Mouse (Mus musculus) embryonic facial prominence, embryonic 11.5 days (tissue): Measurements from ENCODE around the gene Cotl1. TPM values are rescaled to one million over a fixed set of nuclear protein-coding genes. Genes with fewer than 3 reads are reported as not detected.

Experiments used
- ATAC-seq: fragments of 200-750 bp; cut with Nextera tagmentation; replicated peaks from 2 replicates; pipeline ENCODE4 v1.8.0; 2017; ENCODE audit warnings: low read depth; ENCODE audit not compliant: insufficient number of reproducible peaks, low FRiP score, low TSS enrichment
- DNase-seq: peaks from one replicate; pipeline ENCODE4 v3.0.0-alpha.2; 2015; ENCODE audit warnings: low spot score
- H3K27ac ChIP-seq: fragments of 300-500 bp; sonication (generic); replicated peaks from 2 replicates; pipeline ENCODE4 v1.5.1; 2014; ENCODE audit warnings: mild to moderate bottlenecking, low read depth, low read length, control low read depth
- H3K27me3 ChIP-seq: fragments of 300-500 bp; sonication (generic); 2 replicates; pipeline ENCODE4 v1.6.1; 2014; ENCODE audit warnings: mild to moderate bottlenecking, low read length, moderate library complexity, mixed read lengths; ENCODE audit not compliant: control insufficient read depth, insufficient read depth
- H3K36me3 ChIP-seq: fragments of 300-500 bp; sonication (generic); replicated peaks from 2 replicates; pipeline ENCODE4 v1.6.1; 2014; ENCODE audit warnings: low read depth, mild to moderate bottlenecking, low read length, moderate library complexity, mixed read lengths; ENCODE audit not compliant: control insufficient read depth, insufficient read depth
- H3K4me1 ChIP-seq: fragments of 300-500 bp; sonication (generic); 2 replicates; pipeline ENCODE4 v1.6.1; 2014; ENCODE audit warnings: low read length, mixed read lengths; ENCODE audit not compliant: control insufficient read depth, insufficient read depth
- H3K4me2 ChIP-seq: fragments of 300-500 bp; sonication (generic); 2 replicates; pipeline ENCODE4 v1.6.1; 2014; ENCODE audit warnings: low read depth, mild to moderate bottlenecking, control low read depth, low read length, moderate library complexity
- H3K4me3 ChIP-seq: fragments of 300-500 bp; sonication (generic); 2 replicates; pipeline ENCODE4 v1.5.1; 2014; ENCODE audit warnings: low read depth, low read length, control low read depth
- H3K9ac ChIP-seq: fragments of 300-500 bp; sonication (generic); replicated peaks from 2 replicates; pipeline ENCODE4 v1.6.1; 2014; ENCODE audit warnings: mild to moderate bottlenecking, control low read depth, low read length
- H3K9me3 ChIP-seq: fragments of 300-500 bp; sonication (generic); replicated peaks from 2 replicates; pipeline ENCODE4 v1.6.1; 2016; ENCODE audit warnings: mild to moderate bottlenecking, low read length, inconsistent platforms, mixed read lengths; ENCODE audit not compliant: control insufficient read depth
- WGBS: fragments of 180-500 bp; shearing (Covaris S2); extraction: QIAGEN DNeasy Blood & Tissue Kit; methylation state at CpG from one replicate; pipeline ENCODE4 v1.1.7; 2014; 5-methylcytosine and 5-hydroxymethylcytosine counted together
- polyA plus RNA-seq: library from polyadenylated mRNA; unstranded; fragments of >200 nt; fragmentation: Nextera tagmentation; extraction: Ambion mirVana; gene quantifications from 2 replicates; pipeline ENCODE4 v1.2.1, GENCODE M21; 2014

The Cotl1 gene
- polyA plus RNA-seq, 1 experiment from 2014 or later, result 321 TPM

GRCm38 (mm10) chr8:119838100-119838982 lies 2.0 kb downstream of the Cotl1 start:
- H3K9me3 ChIP-seq, result no peaks in the 10 kb centered on the region
- WGBS, result 66% methylated on average over 18 of the region's 19 CpGs
- no peaks in the 10 kb centered on the region for H3K36me3 ChIP-seq
- no peak overlapping the region for H3K27ac ChIP-seq
- no peak overlapping the region; the same call in 1 of the 2 replicates for H3K9ac ChIP-seq
- peak overlapping the region; percentile 86 for H3K4me2 ChIP-seq
- no peak for ATAC-seq
- 0 out of 2 replicates have a peak overlapping the region, but pooled peaks have one; percentile 1 for H3K4me3 ChIP-seq
- peaks cover 12% of the 10 kb centered on the region for H3K4me1 ChIP-seq
- no peaks in the 10 kb centered on the region for H3K27me3 ChIP-seq
- DNase-seq, result no peak

- Histone ChIP-seq H3K36me3 (no peaks in the 10 kb centered on the region), H3K4me2 (peak overlapping the region; percentile 29; the same call in 1 of the 2 replicates), H3K4me1 (peaks cover 12% of the 10 kb centered on the region), H3K27me3 (no peaks in the 10 kb centered on the region), H3K27ac (no peak overlapping the region), H3K4me3 (no peak overlapping the region), H3K9ac (peak overlapping the region; percentile 33; the same call in 1 of the 2 replicates), H3K9me3 (no peaks in the 10 kb centered on the region)
- 49% methylated on average over 10 of the region's 10 CpGs for WGBS
- DNase-seq (no peak), ATAC-seq (no peak)
Measured at GRCm38 (mm10) chr8:119837553-119838071, 2.7 kb downstream of the Cotl1 start.

DNA sequence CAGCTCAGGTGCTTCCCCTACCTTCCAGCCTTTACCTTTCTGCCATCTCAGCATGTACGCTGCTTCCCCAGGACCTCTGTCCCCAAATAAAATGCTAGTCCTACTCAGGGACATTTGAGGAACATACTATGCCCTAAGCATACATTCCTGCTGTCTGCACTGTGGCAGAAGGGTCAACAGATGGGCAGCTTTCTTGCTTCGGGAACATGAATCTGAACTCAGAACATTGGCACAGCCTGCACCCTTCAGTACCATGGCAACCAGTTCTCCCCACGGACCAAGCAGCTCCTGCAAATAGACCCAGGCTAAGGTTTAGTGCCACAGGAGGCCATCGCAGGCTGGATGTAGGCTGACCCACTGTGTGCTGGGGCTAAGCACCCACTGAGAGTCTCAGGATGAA lies 3.5 kb downstream of the Cotl1 start:
- peaks cover 14% of the 10 kb centered on the region for H3K4me1 ChIP-seq

DNA sequence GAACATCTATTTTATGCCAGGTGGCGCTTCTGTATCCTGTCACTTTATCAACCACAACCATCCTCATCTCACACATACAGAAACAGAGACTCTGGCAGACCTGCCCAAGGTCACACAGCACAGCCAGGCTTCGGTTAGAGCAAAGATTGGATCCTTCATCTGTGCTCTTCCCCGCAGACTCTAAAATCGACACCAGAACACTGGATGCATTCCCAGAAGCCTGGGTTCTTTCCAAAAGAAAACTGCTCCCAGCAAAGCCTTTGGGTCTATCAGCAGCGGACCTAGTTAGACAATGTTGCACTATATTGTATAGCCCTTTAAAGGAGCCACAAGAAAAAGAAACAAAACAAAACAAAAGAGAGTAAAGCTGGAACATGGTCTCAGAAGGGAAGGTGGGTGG lies 5.1 kb downstream of the Cotl1 start:
- no peak for DNase-seq
- Histone ChIP-seq H3K4me2 (no peak overlapping the region), H3K27ac (no peak overlapping the region), H3K36me3 (no peaks in the 10 kb centered on the region), H3K27me3 (no peaks in the 10 kb centered on the region), H3K4me1 (peaks cover 13% of the 10 kb centered on the region), H3K4me3 (no peak overlapping the region), H3K9me3 (no peaks in the 10 kb centered on the region), H3K9ac (no peak overlapping the region)
- no peak for ATAC-seq
- 90% methylated on average over 5 of the region's 5 CpGs for WGBS

More for the DNA sequence above, 3.5 kb downstream of the Cotl1 start:
- Histone ChIP-seq H3K27me3 (no peaks in the 10 kb centered on the region), H3K9ac (no peak overlapping the region), H3K36me3 (no peaks in the 10 kb centered on the region), H3K4me3 (no peak overlapping the region), H3K9me3 (no peaks in the 10 kb centered on the region), H3K4me2 (no peak overlapping the region), H3K27ac (no peak overlapping the region)
- ATAC-seq (no peak), DNase-seq (no peak)
- 84% methylated on average over 4 of the region's 4 CpGs for WGBS

DNA sequence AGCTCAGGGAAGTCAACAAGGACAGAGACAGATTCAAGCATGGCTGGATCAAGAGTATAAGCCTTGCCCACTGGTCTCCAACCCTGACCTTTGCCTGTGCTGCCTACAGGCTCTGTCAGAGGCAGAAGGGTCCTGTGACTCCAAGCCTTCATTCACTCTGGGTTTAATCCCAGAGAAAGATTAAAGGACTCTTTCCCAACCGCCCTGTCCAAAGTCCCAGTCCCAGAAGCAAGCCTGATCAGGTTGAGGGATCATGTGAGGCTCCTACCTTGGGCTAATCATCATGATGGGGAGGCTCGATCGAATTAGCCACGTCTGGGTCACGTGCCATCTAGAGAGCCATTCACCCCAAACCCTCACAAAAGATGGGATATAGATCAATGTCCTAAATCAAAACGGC lies 5.7 kb downstream of the Cotl1 start:
- H3K9ac ChIP-seq, result no peak overlapping the region
- no peak overlapping the region for H3K4me3 ChIP-seq
- H3K36me3 ChIP-seq, result no peaks in the 10 kb centered on the region
- DNase-seq (no peak), ATAC-seq (no peak)
- H3K4me2 ChIP-seq, result no peak overlapping the region
- H3K27ac ChIP-seq, result no peak overlapping the region
- no peaks in the 10 kb centered on the region for H3K27me3 ChIP-seq
- no peaks in the 10 kb centered on the region for H3K9me3 ChIP-seq
- WGBS, result 88% methylated on average over 6 of the region's 6 CpGs
- H3K4me1 ChIP-seq, result peaks cover 17% of the 10 kb centered on the region

GRCm38 (mm10) chr8:119832931-119833330 lies 7.4 kb downstream of the Cotl1 start:
- Histone ChIP-seq H3K4me2 (no peak overlapping the region), H3K4me3 (no peak overlapping the region), H3K4me1 (peaks cover 16% of the 10 kb centered on the region), H3K9ac (no peak overlapping the region; the same call in 1 of the 2 replicates), H3K36me3 (no peaks in the 10 kb centered on the region), H3K27ac (peak overlapping the region; percentile 42), H3K27me3 (no peaks in the 10 kb centered on the region), H3K9me3 (no peaks in the 10 kb centered on the region)
- DNase-seq (no peak), ATAC-seq (no peak)
- WGBS, result 9% methylated on average over 5 of the region's 5 CpGs

DNA sequence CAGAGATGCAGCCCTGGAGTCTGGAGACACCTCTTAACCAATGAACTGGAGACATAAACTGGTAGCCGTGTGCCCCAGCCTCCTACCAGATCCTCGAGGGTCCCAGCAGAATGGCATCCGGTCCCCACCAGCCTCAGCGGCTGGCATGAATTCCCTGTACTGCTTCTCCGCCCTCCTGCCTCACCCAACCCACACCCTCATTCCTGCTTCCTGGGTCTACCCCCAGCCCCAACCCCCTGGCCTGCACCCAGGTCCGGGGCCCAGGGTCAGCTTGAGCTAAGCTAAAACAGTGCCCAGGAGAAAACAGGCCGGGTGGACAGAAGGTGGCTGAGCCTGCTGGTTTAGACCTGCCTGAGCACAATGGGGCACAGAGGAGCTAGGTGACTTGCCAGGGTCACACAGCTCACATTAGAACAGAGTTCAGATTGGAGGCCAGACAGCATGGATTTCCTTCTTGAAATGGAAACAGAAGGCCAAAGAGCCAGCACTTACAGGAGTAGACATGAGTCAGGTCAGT lies 8.2 kb downstream of the Cotl1 start:
- WGBS, result 70% methylated on average over 7 of the region's 7 CpGs
- H3K27me3 ChIP-seq, result no peaks in the 10 kb centered on the region
- no peak overlapping the region for H3K4me3 ChIP-seq
- H3K9me3 ChIP-seq, result no peaks in the 10 kb centered on the region
- H3K4me1 ChIP-seq, result peaks cover 13% of the 10 kb centered on the region
- H3K36me3 ChIP-seq, result no peaks in the 10 kb centered on the region
- peak overlapping the region; percentile 7; the same call in 1 of the 2 replicates for H3K9ac ChIP-seq
- no peak overlapping the region; the same call in 1 of the 2 replicates for H3K27ac ChIP-seq
- H3K4me2 ChIP-seq, result no peak overlapping the region
- ATAC-seq (no peak), DNase-seq (no peak)
